Mouse (Mus musculus) liver, embryonic 14.5 days (tissue): ENCODE measurements around the gene Ntn3.

Experiments used
- CTCF ChIP-seq: IDR thresholded peaks from 2 replicates; pipeline ENCODE4 v1.5.1; 2016; ENCODE audit warnings: antibody characterized with exemption, low read depth, control low read depth
- EP300 ChIP-seq: IDR thresholded peaks from 2 replicates; pipeline ENCODE4 v1.6.1; 2016; ENCODE audit warnings: antibody characterized with exemption, low read depth

GRCm38 (mm10) chr17:24236921-24237320, 27.6 kb upstream of the Ntn3 start:
- no peak for TF ChIP-seq CTCF
- no peak for TF ChIP-seq EP300
